Mouse (Mus musculus) cerebellum, adult (tissue): ENCODE data around the gene Chst5.
"Not testable (repeated sequence)": the region's sequence is repeated elsewhere in the genome, so short reads cannot be mapped to it uniquely, and the experiment has no call there.

Experiments
- ATAC-seq: cut with Nextera tagmentation; 2 replicates; pipeline ENCODE4 v1.9.2; 2017; ENCODE audit warnings: mild to moderate bottlenecking, moderate library complexity, mixed read lengths; ENCODE audit not compliant: insufficient number of reproducible peaks, low FRiP score, low TSS enrichment

The Chst5 gene

GRCm38 (mm10) chr8:111877711-111878110, 32.5 kb downstream of the Chst5 start:
- no peak for ATAC-seq

GRCm38 (mm10) chr8:111876355-111876948, 33.8 kb downstream of the Chst5 start, which contains the start of gene Tmem170:
Gene Tmem170 (minus strand): TSS chr8:111876750.
- ATAC-seq, result peak; percentile 95

- no peak for ATAC-seq
These were observed 34.5 kb downstream of the Chst5 start for GRCm38 (mm10) chr8:111875758-111876157.

GRCm38 (mm10) chr8:111871278-111871677, 39.0 kb downstream of the Chst5 start:
- no peak for ATAC-seq

- ATAC-seq, result no peak
These were observed 39.9 kb downstream of the Chst5 start for GRCm38 (mm10) chr8:111870379-111870778.

- no peak for ATAC-seq
These were observed 41.6 kb downstream of the Chst5 start for GRCm38 (mm10) chr8:111868664-111869063.

- ATAC-seq, result no peak
These were observed 44.4 kb downstream of the Chst5 start for GRCm38 (mm10) chr8:111865857-111866256.

GRCm38 (mm10) chr8:111865130-111865852, 45.0 kb downstream of the Chst5 start:
- ATAC-seq, result no peak

GRCm38 (mm10) chr8:111864648-111865047, 45.6 kb downstream of the Chst5 start:
- ATAC-seq, result no peak

- no peak for ATAC-seq
These were observed 47.0 kb downstream of the Chst5 start for GRCm38 (mm10) chr8:111863280-111863679.

GRCm38 (mm10) chr8:111855977-111856376, 54.3 kb downstream of the Chst5 start:
- no peak for ATAC-seq

GRCm38 (mm10) chr8:111853861-111854501, 56.3 kb downstream of the Chst5 start, which contains the start of gene Cfdp1:
Gene Cfdp1 (minus strand): TSS chr8:111854291.
- peak; percentile 100 for ATAC-seq

GRCm38 (mm10) chr8:111853219-111853618, 57.0 kb downstream of the Chst5 start:
- ATAC-seq, result not testable (repeated sequence)

- no peak for ATAC-seq
These were observed 63.5 kb downstream of the Chst5 start for GRCm38 (mm10) chr8:111846746-111847145.
